Mouse (Mus musculus) stomach, postnatal 0 days (tissue): ENCODE data around the gene Atp6v1g3.

Experiments
- CTCF ChIP-seq: IDR thresholded peaks from 2 replicates; pipeline ENCODE4 v1.5.1; 2016; ENCODE audit warnings: antibody characterized with exemption, low read depth, mild to moderate bottlenecking, moderate library complexity
- EP300 ChIP-seq: optimal IDR thresholded peaks from 2 replicates; pipeline ENCODE3; 2016; ENCODE audit warnings: antibody characterized with exemption

DNA sequence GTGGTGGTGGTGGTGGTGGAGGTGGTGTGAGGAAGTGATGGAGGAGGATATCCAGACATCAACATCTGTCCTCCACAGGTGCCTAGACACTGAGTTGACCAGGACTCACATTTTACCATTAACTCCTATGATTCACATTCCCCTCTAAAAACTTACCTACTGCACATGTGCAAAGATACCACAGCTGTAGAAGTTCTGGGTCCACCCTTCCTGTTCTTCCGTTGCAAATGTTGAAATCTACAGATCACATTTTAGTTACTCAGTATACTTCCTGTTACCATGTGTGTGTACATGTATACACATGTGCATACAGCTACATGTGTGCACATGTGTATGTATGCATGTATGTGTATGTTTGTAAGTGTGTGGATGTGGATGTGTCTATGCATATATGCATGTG, 29.8 kb downstream of the Atp6v1g3 start:
- TF ChIP-seq CTCF (no peak), EP300 (no peak)
